Mouse (Mus musculus): Measurements from ENCODE around the gene Gm13275. TPM values are rescaled to one million over a fixed set of nuclear protein-coding genes. Genes with fewer than 3 reads are reported as not detected.
"Not testable (repeated sequence)": the region's sequence is repeated elsewhere in the genome, so short reads cannot be mapped to it uniquely, and the experiment has no call there.

Gm13275 gene
- total and polyA plus RNA-seq, 3 experiments, result 0.52 TPM; not detected in 2

DNA sequence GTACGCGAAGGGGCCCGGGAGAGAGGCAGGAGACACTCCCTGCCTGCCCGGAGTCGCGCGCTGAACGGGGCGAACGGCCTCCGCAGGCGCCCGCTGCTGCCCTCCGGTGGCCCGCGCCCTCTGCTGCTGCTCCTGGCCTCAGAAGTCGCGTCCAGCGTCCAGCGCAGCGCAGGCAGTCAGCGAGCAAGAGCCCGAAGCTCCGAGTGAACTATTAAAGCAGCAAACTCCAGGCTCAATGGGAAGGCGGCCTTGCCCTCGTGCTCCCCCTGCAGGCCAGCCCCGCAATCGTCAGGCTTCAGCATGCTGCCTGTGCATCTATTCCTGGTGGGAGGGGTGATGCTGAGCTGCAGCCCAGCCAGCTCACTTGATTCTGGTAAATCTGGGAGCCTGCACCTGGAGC is 3.0 kb upstream of the Gm13275 start, which contains the start of gene Gm13278:
TSS of gene Gm13278 (plus strand) at position 301 of the 400 bp plus-strand sequence.
- not testable (repeated sequence) for H3K9ac ChIP-seq (ENCODE audit: control insufficient read depth, low read depth, low read length, poor library complexity, severe bottlenecking); H3K27ac ChIP-seq (ENCODE audit: control insufficient read depth, low read depth, low read length); DNase-seq (ENCODE audit: low read depth, low spot score); H3K27me3 ChIP-seq (ENCODE audit: control insufficient read depth in 1 of 2, insufficient read depth in 2 of 2, low read length in 2 of 2); H3K4me1 ChIP-seq (ENCODE audit: control insufficient read depth in 1 of 2, insufficient read depth in 2 of 2, low read length in 2 of 2); H3K36me3 ChIP-seq (ENCODE audit: control insufficient read depth in 1 of 2, insufficient read depth in 2 of 2, low read length in 2 of 2); H3K4me3 ChIP-seq (ENCODE audit: control insufficient read depth in 1 of 2, insufficient read depth in 1 of 2, low read depth in 2 of 2, low read length in 2 of 2); H3K79me2 ChIP-seq (ENCODE audit: control insufficient read depth, insufficient read depth, low read length, poor library complexity); H3K9me3 ChIP-seq (replicated peaks; ENCODE audit: insufficient read depth, low read length)

DNA sequence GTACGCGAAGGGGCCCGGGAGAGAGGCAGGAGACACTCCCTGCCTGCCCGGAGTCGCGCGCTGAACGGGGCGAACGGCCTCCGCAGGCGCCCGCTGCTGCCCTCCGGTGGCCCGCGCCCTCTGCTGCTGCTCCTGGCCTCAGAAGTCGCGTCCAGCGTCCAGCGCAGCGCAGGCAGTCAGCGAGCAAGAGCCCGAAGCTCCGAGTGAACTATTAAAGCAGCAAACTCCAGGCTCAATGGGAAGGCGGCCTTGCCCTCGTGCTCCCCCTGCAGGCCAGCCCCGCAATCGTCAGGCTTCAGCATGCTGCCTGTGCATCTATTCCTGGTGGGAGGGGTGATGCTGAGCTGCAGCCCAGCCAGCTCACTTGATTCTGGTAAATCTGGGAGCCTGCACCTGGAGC is 2.8 kb downstream of the Gm13275 start, which contains the start of gene Gm13279:
TSS of gene Gm13279 (plus strand) at position 301 of the 400 bp plus-strand sequence.
- H3K36me3 ChIP-seq (ENCODE audit: control insufficient read depth in 1 of 2, insufficient read depth in 2 of 2, low read length in 2 of 2); H3K79me2 ChIP-seq (ENCODE audit: control insufficient read depth, insufficient read depth, low read length, poor library complexity); H3K9ac ChIP-seq (ENCODE audit: control insufficient read depth, low read depth, low read length, poor library complexity, severe bottlenecking); H3K27me3 ChIP-seq (ENCODE audit: control insufficient read depth in 1 of 2, insufficient read depth in 2 of 2, low read length in 2 of 2); DNase-seq (ENCODE audit: low read depth, low spot score); H3K9me3 ChIP-seq (replicated peaks; ENCODE audit: insufficient read depth, low read length); H3K4me3 ChIP-seq (ENCODE audit: control insufficient read depth in 1 of 2, insufficient read depth in 1 of 2, low read depth in 2 of 2, low read length in 2 of 2); H3K27ac ChIP-seq (ENCODE audit: control insufficient read depth, low read depth, low read length); H3K4me1 ChIP-seq (ENCODE audit: control insufficient read depth in 1 of 2, insufficient read depth in 2 of 2, low read length in 2 of 2): not testable (repeated sequence)

DNA sequence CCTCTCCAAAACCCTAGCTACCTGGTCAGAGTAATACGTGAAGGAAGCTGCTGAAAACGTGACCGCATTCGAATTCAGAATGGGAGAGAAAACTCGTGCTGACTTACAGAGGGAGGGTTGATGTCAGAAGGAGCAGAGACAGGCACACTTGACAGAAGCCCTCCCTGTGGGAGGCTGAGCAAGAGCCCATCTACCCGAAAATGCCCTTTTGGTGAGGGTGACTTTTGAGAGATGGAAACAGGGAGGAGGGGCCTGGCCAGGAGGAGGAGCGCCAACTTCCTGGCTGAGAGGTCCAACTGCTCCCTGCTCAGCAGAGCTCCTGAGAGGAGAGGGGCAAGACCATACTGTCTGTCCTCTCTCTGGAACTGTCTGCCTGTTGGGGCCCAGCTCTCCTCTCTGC is 5.1 kb downstream of the Gm13275 start, which contains the start of gene Gm13285:
TSS of gene Gm13285 (plus strand) at position 301 of the 400 bp plus-strand sequence.
- H3K4me1 ChIP-seq (ENCODE audit: control insufficient read depth in 1 of 2, insufficient read depth in 2 of 2, low read length in 2 of 2); H3K27me3 ChIP-seq (ENCODE audit: control insufficient read depth in 1 of 2, insufficient read depth in 2 of 2, low read length in 2 of 2); H3K27ac ChIP-seq (ENCODE audit: control insufficient read depth, low read depth, low read length); H3K36me3 ChIP-seq (ENCODE audit: control insufficient read depth in 1 of 2, insufficient read depth in 2 of 2, low read length in 2 of 2); H3K79me2 ChIP-seq (ENCODE audit: control insufficient read depth, insufficient read depth, low read length, poor library complexity); H3K4me3 ChIP-seq (ENCODE audit: control insufficient read depth in 1 of 2, insufficient read depth in 1 of 2, low read depth in 2 of 2, low read length in 2 of 2); H3K9ac ChIP-seq (ENCODE audit: control insufficient read depth, low read depth, low read length, poor library complexity, severe bottlenecking); H3K9me3 ChIP-seq (replicated peaks; ENCODE audit: insufficient read depth, low read length); DNase-seq (ENCODE audit: low read depth, low spot score): not testable (repeated sequence)

DNA sequence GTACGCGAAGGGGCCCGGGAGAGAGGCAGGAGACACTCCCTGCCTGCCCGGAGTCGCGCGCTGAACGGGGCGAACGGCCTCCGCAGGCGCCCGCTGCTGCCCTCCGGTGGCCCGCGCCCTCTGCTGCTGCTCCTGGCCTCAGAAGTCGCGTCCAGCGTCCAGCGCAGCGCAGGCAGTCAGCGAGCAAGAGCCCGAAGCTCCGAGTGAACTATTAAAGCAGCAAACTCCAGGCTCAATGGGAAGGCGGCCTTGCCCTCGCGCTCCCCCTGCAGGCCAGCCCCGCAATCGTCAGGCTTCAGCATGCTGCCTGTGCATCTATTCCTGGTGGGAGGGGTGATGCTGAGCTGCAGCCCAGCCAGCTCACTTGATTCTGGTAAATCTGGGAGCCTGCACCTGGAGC is 8.7 kb downstream of the Gm13275 start, which contains the start of gene Gm13287:
TSS of gene Gm13287 (plus strand) at position 301 of the 400 bp plus-strand sequence.
- not testable (repeated sequence) for H3K4me3 ChIP-seq (ENCODE audit: control insufficient read depth in 1 of 2, insufficient read depth in 1 of 2, low read depth in 2 of 2, low read length in 2 of 2); H3K9me3 ChIP-seq (replicated peaks; ENCODE audit: insufficient read depth, low read length); H3K27ac ChIP-seq (ENCODE audit: control insufficient read depth, low read depth, low read length); H3K9ac ChIP-seq (ENCODE audit: control insufficient read depth, low read depth, low read length, poor library complexity, severe bottlenecking); H3K27me3 ChIP-seq (ENCODE audit: control insufficient read depth in 1 of 2, insufficient read depth in 2 of 2, low read length in 2 of 2); H3K36me3 ChIP-seq (ENCODE audit: control insufficient read depth in 1 of 2, insufficient read depth in 2 of 2, low read length in 2 of 2); H3K79me2 ChIP-seq (ENCODE audit: control insufficient read depth, insufficient read depth, low read length, poor library complexity); DNase-seq (ENCODE audit: low read depth, low spot score); H3K4me1 ChIP-seq (ENCODE audit: control insufficient read depth in 1 of 2, insufficient read depth in 2 of 2, low read length in 2 of 2)

DNA sequence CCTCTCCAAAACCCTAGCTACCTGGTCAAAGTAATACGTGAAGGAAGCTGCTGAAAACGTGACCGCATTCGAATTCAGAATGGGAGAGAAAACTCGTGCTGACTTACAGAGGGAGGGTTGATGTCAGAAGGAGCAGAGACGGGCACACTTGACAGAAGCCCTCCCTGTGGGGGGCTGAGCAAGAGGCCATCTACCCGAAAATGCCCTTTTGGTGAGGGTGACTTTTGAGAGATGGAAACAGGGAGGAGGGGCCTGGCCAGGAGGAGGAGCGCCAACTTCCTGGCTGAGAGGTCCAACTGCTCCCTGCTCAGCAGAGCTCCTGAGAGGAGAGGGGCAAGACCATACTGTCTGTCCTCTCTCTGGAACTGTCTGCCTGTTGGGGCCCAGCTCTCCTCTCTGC is 10.9 kb downstream of the Gm13275 start, which contains the start of gene Gm13288:
TSS of gene Gm13288 (plus strand) at position 301 of the 400 bp plus-strand sequence.
- DNase-seq (ENCODE audit: low read depth, low spot score); H3K27me3 ChIP-seq (ENCODE audit: control insufficient read depth in 1 of 2, insufficient read depth in 2 of 2, low read length in 2 of 2); H3K4me3 ChIP-seq (ENCODE audit: control insufficient read depth in 1 of 2, insufficient read depth in 1 of 2, low read depth in 2 of 2, low read length in 2 of 2); H3K36me3 ChIP-seq (ENCODE audit: control insufficient read depth in 1 of 2, insufficient read depth in 2 of 2, low read length in 2 of 2); H3K4me1 ChIP-seq (ENCODE audit: control insufficient read depth in 1 of 2, insufficient read depth in 2 of 2, low read length in 2 of 2); H3K9me3 ChIP-seq (replicated peaks; ENCODE audit: insufficient read depth, low read length); H3K79me2 ChIP-seq (ENCODE audit: control insufficient read depth, insufficient read depth, low read length, poor library complexity); H3K9ac ChIP-seq (ENCODE audit: control insufficient read depth, low read depth, low read length, poor library complexity, severe bottlenecking); H3K27ac ChIP-seq (ENCODE audit: control insufficient read depth, low read depth, low read length): not testable (repeated sequence)

DNA sequence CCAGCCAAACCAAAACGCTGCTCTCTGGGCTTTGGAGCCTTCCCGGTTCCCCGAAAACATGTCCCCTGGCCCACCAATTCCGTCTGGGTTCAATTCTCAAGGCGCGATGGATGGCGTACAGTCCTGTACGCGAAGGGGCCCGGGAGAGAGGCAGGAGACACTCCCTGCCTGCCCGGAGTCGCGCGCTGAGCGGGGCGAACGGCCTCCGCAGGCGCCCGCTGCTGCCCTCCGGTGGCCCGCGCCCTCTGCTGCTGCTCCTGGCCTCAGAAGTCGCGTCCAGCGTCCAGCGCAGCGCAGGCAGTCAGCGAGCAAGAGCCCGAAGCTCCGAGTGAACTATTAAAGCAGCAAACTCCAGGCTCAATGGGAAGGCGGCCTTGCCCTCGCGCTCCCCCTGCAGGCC is 11.5 kb downstream of the Gm13275 start:
- H3K9ac ChIP-seq (ENCODE audit: control insufficient read depth, low read depth, low read length, poor library complexity, severe bottlenecking); H3K27ac ChIP-seq (ENCODE audit: control insufficient read depth, low read depth, low read length); H3K36me3 ChIP-seq (ENCODE audit: control insufficient read depth in 1 of 2, insufficient read depth in 2 of 2, low read length in 2 of 2); H3K79me2 ChIP-seq (ENCODE audit: control insufficient read depth, insufficient read depth, low read length, poor library complexity); H3K9me3 ChIP-seq (replicated peaks; ENCODE audit: insufficient read depth, low read length); H3K4me1 ChIP-seq (ENCODE audit: control insufficient read depth in 1 of 2, insufficient read depth in 2 of 2, low read length in 2 of 2); H3K4me3 ChIP-seq (ENCODE audit: control insufficient read depth in 1 of 2, insufficient read depth in 1 of 2, low read depth in 2 of 2, low read length in 2 of 2); DNase-seq (ENCODE audit: low read depth, low spot score); H3K27me3 ChIP-seq (ENCODE audit: control insufficient read depth in 1 of 2, insufficient read depth in 2 of 2, low read length in 2 of 2): not testable (repeated sequence)

Measured in MEL (cell line).